Mouse (Mus musculus) embryonic facial prominence, embryonic 11.5 days (tissue): ENCODE measurements at regions not wholly inside any gene's neighbourhood (a gene's known extent, or its start where the extent isn't known, plus 50 kb on each side); places are given as distances from the start of the nearest gene placed in this dataset.

Experiments used
- ATAC-seq: fragments of 200-750 bp; cut with Nextera tagmentation; replicated peaks from 2 replicates; pipeline ENCODE4 v1.8.0; 2017; ENCODE audit warnings: low read depth; ENCODE audit not compliant: insufficient number of reproducible peaks, low FRiP score, low TSS enrichment
- DNase-seq: peaks from one replicate; pipeline ENCODE4 v3.0.0-alpha.2; 2015; ENCODE audit warnings: low spot score
- H3K27ac ChIP-seq: fragments of 300-500 bp; sonication (generic); replicated peaks from 2 replicates; pipeline ENCODE4 v1.5.1; 2014; ENCODE audit warnings: mild to moderate bottlenecking, low read depth, low read length, control low read depth
- H3K27me3 ChIP-seq: fragments of 300-500 bp; sonication (generic); 2 replicates; pipeline ENCODE4 v1.6.1; 2014; ENCODE audit warnings: mild to moderate bottlenecking, low read length, moderate library complexity, mixed read lengths; ENCODE audit not compliant: control insufficient read depth, insufficient read depth
- H3K36me3 ChIP-seq: fragments of 300-500 bp; sonication (generic); replicated peaks from 2 replicates; pipeline ENCODE4 v1.6.1; 2014; ENCODE audit warnings: low read depth, mild to moderate bottlenecking, low read length, moderate library complexity, mixed read lengths; ENCODE audit not compliant: control insufficient read depth, insufficient read depth
- H3K4me1 ChIP-seq: fragments of 300-500 bp; sonication (generic); 2 replicates; pipeline ENCODE4 v1.6.1; 2014; ENCODE audit warnings: low read length, mixed read lengths; ENCODE audit not compliant: control insufficient read depth, insufficient read depth
- H3K4me2 ChIP-seq: fragments of 300-500 bp; sonication (generic); 2 replicates; pipeline ENCODE4 v1.6.1; 2014; ENCODE audit warnings: low read depth, mild to moderate bottlenecking, control low read depth, low read length, moderate library complexity
- H3K4me3 ChIP-seq: fragments of 300-500 bp; sonication (generic); 2 replicates; pipeline ENCODE4 v1.5.1; 2014; ENCODE audit warnings: low read depth, low read length, control low read depth
- H3K9ac ChIP-seq: fragments of 300-500 bp; sonication (generic); replicated peaks from 2 replicates; pipeline ENCODE4 v1.6.1; 2014; ENCODE audit warnings: mild to moderate bottlenecking, control low read depth, low read length
- H3K9me3 ChIP-seq: fragments of 300-500 bp; sonication (generic); replicated peaks from 2 replicates; pipeline ENCODE4 v1.6.1; 2016; ENCODE audit warnings: mild to moderate bottlenecking, low read length, inconsistent platforms, mixed read lengths; ENCODE audit not compliant: control insufficient read depth
- WGBS: fragments of 180-500 bp; shearing (Covaris S2); extraction: QIAGEN DNeasy Blood & Tissue Kit; methylation state at CpG from one replicate; pipeline ENCODE4 v1.1.7; 2014; 5-methylcytosine and 5-hydroxymethylcytosine counted together

GRCm38 (mm10) chr12:79879918-79880273 is 232.9 kb downstream of the Zfp36l1 start:
- peaks cover 7% of the 10 kb centered on the region for H3K4me1 ChIP-seq

GRCm38 (mm10) chr12:79879093-79879917 is 233.5 kb downstream of the Zfp36l1 start:
- ATAC-seq, result peak; percentile 84
- peak; percentile 57 for DNase-seq
- 11% methylated on average over 15 of the region's 15 CpGs for WGBS
- Histone ChIP-seq H3K4me1 (peaks cover 7% of the 10 kb centered on the region), H3K27me3 (no peaks in the 10 kb centered on the region), H3K9me3 (no peaks in the 10 kb centered on the region), H3K9ac (peak overlapping the region; percentile 39; the same call in 1 of the 2 replicates), H3K4me3 (no peak overlapping the region), H3K4me2 (no peak overlapping the region; the same call in 1 of the 2 replicates), H3K27ac (peak overlapping the region; percentile 67), H3K36me3 (no peaks in the 10 kb centered on the region)

More at GRCm38 (mm10) chr12:79879918-79880273, 232.9 kb downstream of the Zfp36l1 start:
- H3K4me3 ChIP-seq, result no peak overlapping the region
- ATAC-seq (peak; percentile 7; the same call in 1 of the 2 replicates), DNase-seq (no peak)
- no peak overlapping the region for H3K4me2 ChIP-seq
- no peaks in the 10 kb centered on the region for H3K36me3 ChIP-seq
- H3K27ac ChIP-seq, result peak overlapping the region; percentile 67
- H3K9me3 ChIP-seq, result no peaks in the 10 kb centered on the region
- no peaks in the 10 kb centered on the region for H3K27me3 ChIP-seq
- no peak overlapping the region; the same call in none of the 2 replicates for H3K9ac ChIP-seq
- WGBS, result 27% methylated on average over 9 of the region's 9 CpGs

DNA sequence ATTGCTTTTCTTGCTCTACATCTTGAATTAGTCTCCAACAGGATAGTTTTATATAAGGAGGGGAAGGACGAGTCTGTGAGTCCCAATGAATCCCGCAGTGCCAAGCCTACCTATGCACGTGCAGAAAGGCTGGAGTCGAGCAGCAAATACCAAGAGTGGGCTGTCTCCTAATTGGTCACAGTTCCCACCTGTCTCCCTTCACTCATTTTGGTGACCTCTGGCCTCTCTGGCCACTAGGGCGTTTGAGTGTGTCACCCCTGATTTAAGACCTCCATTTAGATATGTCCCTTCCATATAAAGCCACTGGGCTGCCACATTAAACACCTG is 234.1 kb downstream of the Zfp36l1 start:
- Histone ChIP-seq H3K27me3 (no peaks in the 10 kb centered on the region), H3K9ac (no peak overlapping the region), H3K4me1 (peaks cover 7% of the 10 kb centered on the region), H3K27ac (no peak overlapping the region), H3K4me3 (no peak overlapping the region), H3K4me2 (no peak overlapping the region), H3K9me3 (no peaks in the 10 kb centered on the region), H3K36me3 (no peaks in the 10 kb centered on the region)
- WGBS, result 19% methylated on average over 5 of the region's 5 CpGs
- DNase-seq (no peak), ATAC-seq (no peak)

DNA sequence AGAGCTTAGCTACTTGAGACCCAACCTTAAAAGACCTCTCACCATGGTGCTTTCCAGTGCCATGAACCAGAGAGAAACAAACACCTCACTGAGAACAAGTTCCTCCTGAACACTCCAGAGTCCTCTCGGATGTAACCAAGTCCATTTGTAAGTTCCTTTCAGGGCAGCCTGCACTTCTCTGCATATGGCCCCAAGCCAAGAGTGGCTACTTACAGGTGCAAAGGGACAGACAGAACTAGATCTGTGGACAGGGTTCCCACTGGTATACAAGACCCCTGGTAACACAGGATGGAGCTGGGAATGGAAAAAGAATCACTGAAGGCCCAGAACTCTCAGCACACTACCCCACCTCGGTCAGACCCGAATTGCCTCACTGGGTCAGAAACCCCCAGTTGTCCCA is 234.7 kb downstream of the Zfp36l1 start:
- Histone ChIP-seq H3K4me2 (no peak overlapping the region), H3K4me3 (no peak overlapping the region), H3K9me3 (no peaks in the 10 kb centered on the region), H3K4me1 (peaks cover 7% of the 10 kb centered on the region), H3K27me3 (no peaks in the 10 kb centered on the region), H3K36me3 (no peaks in the 10 kb centered on the region), H3K9ac (no peak overlapping the region), H3K27ac (no peak overlapping the region)
- DNase-seq (no peak), ATAC-seq (no peak)
- WGBS, result 76% methylated on average over 3 of the region's 3 CpGs

DNA sequence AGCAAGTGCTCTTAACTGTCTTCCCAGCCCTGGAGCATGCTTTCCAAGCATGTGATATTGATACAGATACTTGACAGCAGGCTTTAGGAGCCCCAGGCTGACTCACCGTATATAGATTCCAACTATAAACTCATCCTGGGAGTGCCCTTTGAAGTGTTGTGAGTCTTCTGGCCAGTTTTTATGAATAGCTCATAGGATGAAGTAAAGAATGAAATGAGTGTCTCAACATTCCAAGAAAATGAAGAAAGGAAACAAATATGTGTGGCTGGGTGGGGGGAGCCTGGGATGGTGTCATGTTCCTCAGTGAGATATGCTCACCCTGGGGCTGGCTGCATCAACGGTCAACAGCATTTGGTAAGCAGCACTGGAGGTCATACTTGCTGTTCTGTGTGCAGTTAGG is 238.5 kb downstream of the Zfp36l1 start:
- H3K9me3 ChIP-seq, result no peaks in the 10 kb centered on the region
- H3K27me3 ChIP-seq, result no peaks in the 10 kb centered on the region
- no peaks in the 10 kb centered on the region; the same call in 1 of the 2 replicates for H3K4me1 ChIP-seq
- ATAC-seq, result no peak
- H3K36me3 ChIP-seq, result no peaks in the 10 kb centered on the region
- H3K4me3 ChIP-seq, result no peak overlapping the region
- no peak overlapping the region for H3K27ac ChIP-seq
- H3K9ac ChIP-seq, result no peak overlapping the region
- WGBS, result 44% methylated on average over 2 of the region's 2 CpGs
- H3K4me2 ChIP-seq, result no peak overlapping the region
- DNase-seq, result no peak

GRCm38 (mm10) chr12:79865179-79865552 is 247.6 kb downstream of the Zfp36l1 start:
- DNase-seq, result no peak
- no peak overlapping the region for H3K4me2 ChIP-seq
- H3K27ac ChIP-seq, result 0 out of 2 replicates have a peak overlapping the region, but pooled peaks have one; percentile 22
- peaks cover 3% of the 10 kb centered on the region; the same call in 1 of the 2 replicates for H3K4me1 ChIP-seq
- no peaks in the 10 kb centered on the region for H3K9me3 ChIP-seq
- no peak overlapping the region for H3K4me3 ChIP-seq
- no peak overlapping the region for H3K9ac ChIP-seq
- WGBS, result 49% methylated on average over 6 of the region's 6 CpGs
- H3K36me3 ChIP-seq, result no peaks in the 10 kb centered on the region
- no peak for ATAC-seq
- no peaks in the 10 kb centered on the region for H3K27me3 ChIP-seq

- no peak overlapping the region for H3K4me3 ChIP-seq
- H3K36me3 ChIP-seq, result no peaks in the 10 kb centered on the region
- no peak for ATAC-seq
- no peak overlapping the region for H3K9ac ChIP-seq
- 68% methylated on average over 20 of the region's 20 CpGs for WGBS
- peaks cover 7% of the 10 kb centered on the region; the same call in 1 of the 2 replicates for H3K4me1 ChIP-seq
- no peak overlapping the region for H3K4me2 ChIP-seq
- H3K27me3 ChIP-seq, result no peaks in the 10 kb centered on the region
- 0 out of 2 replicates have a peak overlapping the region, but pooled peaks have one; percentile 22 for H3K27ac ChIP-seq
- no peaks in the 10 kb centered on the region for H3K9me3 ChIP-seq
- DNase-seq, result no peak
Observed at GRCm38 (mm10) chr12:79864346-79865178, 248.3 kb downstream of the Zfp36l1 start.
